Mouse (Mus musculus) right cerebral cortex, adult 18-20 months (tissue): ENCODE measurements around the gene Lurap1.

Source experiments
- DNase-seq: peaks from one replicate; pipeline ENCODE4 v3.0.0; 2022; ENCODE audit warnings: mixed read lengths

Gene Lurap1

DNA sequence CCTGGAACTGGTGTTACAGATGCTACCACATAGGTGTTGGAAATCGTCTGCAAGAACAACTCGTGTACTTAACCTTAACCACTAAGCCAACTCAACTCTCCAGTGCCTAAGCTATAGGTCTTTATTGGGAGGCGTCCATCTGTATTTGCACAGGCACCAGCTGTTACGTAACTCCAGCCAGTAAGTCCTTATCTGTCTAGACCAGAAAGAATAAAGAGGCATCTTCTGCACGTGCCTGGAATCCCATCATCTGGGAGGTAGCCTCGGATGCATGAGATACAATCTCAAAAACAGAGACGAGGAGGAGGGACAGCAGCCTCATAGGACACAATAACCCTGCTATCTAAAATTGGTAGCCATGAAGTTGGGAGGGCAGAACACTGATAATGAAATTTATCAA, 50.2 kb downstream of the Lurap1 start:
- DNase-seq: no peak

GRCm38 (mm10) chr4:116097211-116097610, 53.9 kb downstream of the Lurap1 start:
- no peak for DNase-seq

DNA sequence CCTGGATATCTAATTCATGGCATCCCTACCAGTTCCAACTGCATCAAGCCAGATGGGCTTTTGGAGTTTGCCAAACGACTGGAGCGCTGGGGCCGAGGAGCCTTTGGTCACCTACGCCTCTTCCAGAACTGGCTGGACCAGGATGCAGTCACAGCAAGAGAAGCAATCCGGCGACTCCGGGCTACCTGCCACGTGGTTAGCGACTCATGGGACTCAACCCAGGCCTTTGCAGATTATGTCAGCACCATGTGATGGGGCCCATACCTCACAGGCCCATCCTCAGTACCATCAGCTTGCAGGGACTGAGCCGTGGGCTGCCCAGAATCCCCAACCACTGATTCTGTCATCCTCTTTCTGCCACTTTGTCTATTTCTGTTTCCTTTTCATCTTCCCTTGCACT, 54.8 kb downstream of the Lurap1 start:
- no peak for DNase-seq

GRCm38 (mm10) chr4:116088510-116089249, 62.5 kb downstream of the Lurap1 start:
- peak; percentile 38 for DNase-seq
